Mouse (Mus musculus): ENCODE measurements around the gene Jak3. TPM values are rescaled to one million over a fixed set of nuclear protein-coding genes. Genes with fewer than 3 reads are reported as not detected.
A peak's percentile ranks its signal among the peaks of the same experiment; 100 is the strongest.
"Not testable (repeated sequence)": the region's sequence is repeated elsewhere in the genome, so short reads cannot be mapped to it uniquely, and the experiment has no call there.

The Jak3 gene
- polyA plus RNA-seq, 1 experiment, result 62.6 TPM

GRCm38 (mm10) chr8:71728826-71729620 is 52.9 kb downstream of the Jak3 start:
- H3K27ac ChIP-seq (ENCODE audit: insufficient read depth, low read length), result no peak overlapping the region
- TF ChIP-seq POLR2A (IDR thresholded peaks at IDR 0.05; ENCODE audit: low read depth, low read length), result no peak
- no peak for TF ChIP-seq CTCF (IDR thresholded peaks at IDR 0.05; ENCODE audit: extremely low read depth, insufficient read depth, insufficient read length, insufficient replicate concordance)
- 6% methylated on average over 14 of the region's 16 CpGs for WGBS
- H3K4me1 ChIP-seq (ENCODE audit: control insufficient read depth, insufficient read depth, insufficient read length), result peaks cover 19% of the 10 kb centered on the region
- no peaks in the 10 kb centered on the region for H3K27me3 ChIP-seq (ENCODE audit: control insufficient read depth, insufficient read depth, low read length)
- DNase-seq (ENCODE audit: low read depth in 1 of 2, low spot score in 2 of 2), result peak in 1 of 2 experiments; percentile 25
- H3K4me3 ChIP-seq (ENCODE audit: extremely low read depth, insufficient read depth, insufficient read length), result peak overlapping the region; percentile 8; the same call in 1 of the 2 replicates
- no peaks in the 10 kb centered on the region for H3K36me3 ChIP-seq (ENCODE audit: control insufficient read depth, insufficient read depth, low read length)

DNA sequence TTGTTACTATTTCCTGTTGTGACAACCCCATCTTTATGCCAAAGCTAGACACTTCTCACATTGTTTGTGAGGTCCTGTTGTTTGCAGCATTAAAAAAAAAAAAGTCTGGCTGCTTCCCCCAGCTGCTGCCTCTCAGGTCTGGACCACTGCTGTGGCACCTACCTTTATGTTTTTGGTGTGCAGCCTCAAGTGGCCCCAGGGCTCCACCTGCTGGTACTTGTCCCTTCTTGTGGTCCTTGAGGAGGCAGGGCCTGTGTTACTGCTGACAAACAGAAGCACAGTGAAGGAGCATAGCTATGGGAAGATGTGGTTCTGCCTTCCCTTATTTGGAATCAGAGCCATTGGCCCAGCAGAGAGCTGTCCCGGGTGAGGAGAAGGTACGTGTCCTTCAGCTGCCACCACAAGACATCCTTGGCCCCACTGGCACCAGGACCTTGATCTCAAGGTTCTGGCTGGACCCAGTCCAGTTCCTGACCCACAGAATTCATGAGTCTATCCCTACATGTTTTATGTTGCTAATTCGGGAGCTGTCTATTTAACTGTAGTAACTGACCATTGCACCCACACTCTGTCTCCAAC is 55.6 kb downstream of the Jak3 start:
- peak; percentile 81; the same call in 1 of the 2 replicates for TF ChIP-seq CTCF (IDR thresholded peaks at IDR 0.05; ENCODE audit: extremely low read depth, insufficient read depth, insufficient read length, insufficient replicate concordance)
- no peak for TF ChIP-seq POLR2A (IDR thresholded peaks at IDR 0.05; ENCODE audit: low read depth, low read length)
- Histone ChIP-seq H3K27me3 (ENCODE audit: control insufficient read depth, insufficient read depth, low read length) (no peaks in the 10 kb centered on the region), H3K4me3 (ENCODE audit: extremely low read depth, insufficient read depth, insufficient read length) (no peak overlapping the region), H3K36me3 (ENCODE audit: control insufficient read depth, insufficient read depth, low read length) (no peaks in the 10 kb centered on the region), H3K4me1 (ENCODE audit: control insufficient read depth, insufficient read depth, insufficient read length) (peaks cover 8% of the 10 kb centered on the region; the same call in 1 of the 2 replicates), H3K27ac (ENCODE audit: insufficient read depth, low read length) (no peak overlapping the region)
- 45% methylated on average over 3 of the region's 3 CpGs for WGBS
- peak; percentile 47 to 80 for DNase-seq (ENCODE audit: low read depth in 1 of 2, low spot score in 2 of 2)

DNA sequence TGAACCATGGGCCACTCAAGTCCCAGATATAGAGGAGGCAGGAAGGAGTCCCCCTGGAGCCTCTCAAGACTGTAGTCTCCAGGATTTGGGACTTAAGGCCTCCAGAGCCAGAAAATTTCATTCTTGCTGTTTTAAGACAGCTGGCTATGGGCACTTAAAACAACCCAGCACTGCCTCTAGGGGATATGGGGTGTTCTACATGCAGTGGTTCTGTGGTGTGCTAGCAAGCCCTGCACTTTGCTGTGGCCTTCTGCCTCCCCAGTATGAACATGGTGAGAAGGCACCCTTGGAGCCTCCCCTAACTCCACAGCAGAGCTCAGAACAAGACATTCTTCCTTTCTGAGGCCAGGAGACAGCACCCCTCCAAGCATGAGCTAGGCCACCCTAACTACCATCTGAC is 62.2 kb downstream of the Jak3 start:
- H3K4me1 ChIP-seq (ENCODE audit: control insufficient read depth, insufficient read depth, insufficient read length); H3K36me3 ChIP-seq (ENCODE audit: control insufficient read depth, insufficient read depth, low read length); H3K4me3 ChIP-seq (ENCODE audit: extremely low read depth, insufficient read depth, insufficient read length); DNase-seq (ENCODE audit: low read depth in 1 of 2, low spot score in 2 of 2); H3K27ac ChIP-seq (ENCODE audit: insufficient read depth, low read length); H3K27me3 ChIP-seq (ENCODE audit: control insufficient read depth, insufficient read depth, low read length): not testable (repeated sequence)

Other genes with a start within 250 kb of the Jak3 start
- gene Abhd8, start 212.6 kb upstream of the Jak3 start, polyA plus RNA-seq (2012; rRNA removed), result 55.1 and 75.0 TPM in 2 replicates
- gene Mrpl34, start 211.3 kb upstream of the Jak3 start, polyA plus RNA-seq (2012; rRNA removed), result 46.4 and 69.8 TPM in 2 replicates
- gene Dda1, start 207.1 kb upstream of the Jak3 start, polyA plus RNA-seq (2012; rRNA removed), result 67.8 and 83.4 TPM in 2 replicates
- 15.1 and 20.2 TPM in 2 replicates for gene Ano8, start 190.3 kb upstream of the Jak3 start, polyA plus RNA-seq (2012; rRNA removed)
- 26.3 and 33.3 TPM in 2 replicates for gene Gtpbp3, start 188.2 kb upstream of the Jak3 start, polyA plus RNA-seq (2012; rRNA removed)
- gene Plvap, start 164.5 kb upstream of the Jak3 start, polyA plus RNA-seq (2012; rRNA removed), result 383 and 496 TPM in 2 replicates
- 0.08 and 0.11 TPM in 2 replicates for gene Ccdc194, start 150.6 kb upstream of the Jak3 start, polyA plus RNA-seq (2012; rRNA removed)
- gene Bst2, start 138.8 kb upstream of the Jak3 start, polyA plus RNA-seq (2012; rRNA removed), result 371 and 457 TPM in 2 replicates
- 89.9 and 119 TPM in 2 replicates for gene Mvb12a, start 133.4 kb upstream of the Jak3 start, polyA plus RNA-seq (2012; rRNA removed)
- gene Tmem221, start 117.4 kb upstream of the Jak3 start, polyA plus RNA-seq (2012; rRNA removed), result 8.5 and 8.9 TPM in 2 replicates
- gene Nxnl1, start 109.7 kb upstream of the Jak3 start, polyA plus RNA-seq (2012; rRNA removed), result not detected in 2 replicates
- gene Slc27a1, start 107.4 kb upstream of the Jak3 start, polyA plus RNA-seq (2012; rRNA removed), result 38.2 and 47.0 TPM in 2 replicates
- 171 and 224 TPM in 2 replicates for gene Pgls, start 84.1 kb upstream of the Jak3 start, polyA plus RNA-seq (2012; rRNA removed)
- 115 and 173 TPM in 2 replicates for gene Fam129c, start 78.6 kb upstream of the Jak3 start, polyA plus RNA-seq (2012; rRNA removed)
- 159 and 216 TPM in 2 replicates for gene Colgalt1, start 65.3 kb upstream of the Jak3 start, polyA plus RNA-seq (2012; rRNA removed)
- gene Unc13a, start 4.5 kb upstream of the Jak3 start, polyA plus RNA-seq (2012; rRNA removed), result 0.47 and 0.54 TPM in 2 replicates
- 52.4 and 70.9 TPM in 2 replicates for gene Insl3, start 12.9 kb downstream of the Jak3 start, polyA plus RNA-seq (2012; rRNA removed)
- gene B3gnt3, start 25.5 kb downstream of the Jak3 start, polyA plus RNA-seq (2012; rRNA removed), result 5.2 and 5.6 TPM in 2 replicates
- gene Fcho1, start 49.4 kb downstream of the Jak3 start, polyA plus RNA-seq (2012; rRNA removed), result 247 and 301 TPM in 2 replicates
- gene Zfp709, start 205.7 kb downstream of the Jak3 start, polyA plus RNA-seq (2012; rRNA removed), result 0.31 and 0.36 TPM in 2 replicates
- 0.60 and 0.83 TPM in 2 replicates for gene Zfp882, start 232.3 kb downstream of the Jak3 start, polyA plus RNA-seq (2012; rRNA removed)
- 0.99 and 1.3 TPM in 2 replicates for gene Zfp617, start 232.3 kb downstream of the Jak3 start, polyA plus RNA-seq (2012; rRNA removed)

Data from spleen, adult 2 months (tissue).